16 mouse cellular contexts compared by ENCODE assay signal in the genomic region with DNA sequence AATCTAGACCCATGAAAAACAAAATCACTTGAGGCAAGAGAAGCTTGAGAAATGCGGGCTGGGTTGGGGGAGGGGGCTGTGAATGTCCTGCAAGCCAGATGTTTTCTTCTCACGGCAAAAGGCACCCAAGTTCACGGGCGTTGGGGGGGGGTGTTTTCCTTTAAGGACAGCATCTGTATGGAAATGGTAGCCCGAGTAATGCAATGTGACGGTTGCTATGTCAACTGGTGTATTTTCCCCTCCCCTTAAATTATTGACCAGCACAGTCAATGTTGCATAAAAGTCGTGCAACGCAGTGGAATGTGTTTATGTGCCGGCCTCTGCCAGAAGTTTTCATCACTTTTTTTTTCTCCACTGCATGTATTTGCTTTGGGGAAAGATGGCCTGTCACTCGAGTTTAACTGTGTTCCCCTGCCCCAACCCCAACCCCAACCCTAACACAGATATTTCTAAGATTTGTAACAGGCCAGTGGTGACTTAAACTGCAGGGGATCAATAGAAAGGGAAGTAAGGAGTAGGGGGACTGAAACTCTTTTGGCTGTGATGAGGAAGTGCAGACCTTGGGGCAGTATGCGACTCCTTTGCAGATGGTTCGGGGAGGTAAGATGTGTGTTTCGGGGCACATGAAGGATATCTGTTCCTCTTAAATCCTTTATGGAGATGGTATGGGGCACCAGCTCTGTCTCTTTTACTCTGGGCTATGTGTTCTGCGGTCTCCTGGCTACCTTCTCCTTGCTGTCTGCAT. TPM values are rescaled to one million over a fixed set of nuclear protein-coding genes. Genes with fewer than 3 reads are reported as not detected.
DNase-seq lines count a peak whose midpoint lies in the region; ATAC-seq and TF ChIP-seq lines count a peak whose summit lies in the region.
"Had no signal": no experiment of that assay in that cellular context is flagged by ENCODE, and none has a peak within 500 bp of the region (broad histone marks: within the 10 kb centered on the region; RNA-seq: fewer than 3 reads in every experiment).

No protein-coding gene starts in this region.

- H3K36me3 ChIP-seq in midbrain, embryonic 11.5 days (ENCODE audit: control insufficient read depth, insufficient read depth, low read length) = no peaks in the 10 kb centered on the region
- no peaks in the 10 kb centered on the region for H3K36me3 ChIP-seq in midbrain, postnatal 0 days (ENCODE audit: insufficient read depth, low read length)
- H3K36me3 ChIP-seq: hindbrain, embryonic 13.5 days; limb, embryonic 15.5 days had no signal

- no peak overlapping the region for H3K27ac ChIP-seq in midbrain, embryonic 11.5 days (ENCODE audit: low read depth, low read length)
- no peak overlapping the region for H3K27ac ChIP-seq in midbrain, postnatal 0 days (ENCODE audit: low read depth, low read length)
- H3K27ac ChIP-seq: hindbrain, embryonic 13.5 days; limb, embryonic 15.5 days had no signal

- H3K4me2 ChIP-seq in midbrain, embryonic 11.5 days = no peak overlapping the region
- H3K4me2 ChIP-seq in midbrain, postnatal 0 days (ENCODE audit: low read depth, low read length, poor library complexity, severe bottlenecking) = no peak overlapping the region
- H3K4me2 ChIP-seq: hindbrain, embryonic 13.5 days; limb, embryonic 15.5 days had no signal

- intact Hi-C loops in gastrocnemius, postnatal 36 days (cut with DNase I) = no loop called here

- H3K9me3 ChIP-seq in midbrain, embryonic 11.5 days (ENCODE audit: control insufficient read depth, low read length) = no peaks in the 10 kb centered on the region
- H3K9me3 ChIP-seq in midbrain, postnatal 0 days (ENCODE audit: low read length) = no peaks in the 10 kb centered on the region
- H3K9me3 ChIP-seq: hindbrain, embryonic 13.5 days; limb, embryonic 15.5 days had no signal

- DNase-seq in embryo, embryonic 10.5 days (ENCODE audit: low spot score) = peak; percentile 19
- DNase-seq in embryo, embryonic 10 days (ENCODE audit: low spot score) = no peak
- DNase-seq in midbrain, embryonic 11.5 days (ENCODE audit: low spot score, missing footprints) = peak; percentile 54
- no peak for DNase-seq in midbrain, postnatal 0 days (ENCODE audit: low spot score)
- DNase-seq in spleen, postnatal 14 days (ENCODE audit: low spot score in 2 of 2) = no peak
- no peak for DNase-seq in gastrocnemius, postnatal 36 days
- no peak for DNase-seq in adrenal gland, postnatal 10 days
- DNase-seq: adrenal gland, adult 2 months; heart, adult 11 months; kidney, postnatal 36 days; right cerebral cortex, postnatal 14 days; thymus, adult 2 months had no signal

- H3K4me1 ChIP-seq in midbrain, embryonic 11.5 days (ENCODE audit: control insufficient read depth, insufficient read depth, low read length) = no peaks in the 10 kb centered on the region
- no peaks in the 10 kb centered on the region for H3K4me1 ChIP-seq in midbrain, postnatal 0 days (ENCODE audit: insufficient read depth, low read length)
- H3K4me1 ChIP-seq: hindbrain, embryonic 13.5 days had no signal

- no peak overlapping the region for H3K9ac ChIP-seq in midbrain, embryonic 11.5 days (ENCODE audit: low read length)
- no peak overlapping the region for H3K9ac ChIP-seq in midbrain, postnatal 0 days (replicated peaks; ENCODE audit: low read length, poor library complexity, severe bottlenecking)
- H3K9ac ChIP-seq: hindbrain, embryonic 13.5 days; limb, embryonic 15.5 days had no signal

- no peak overlapping the region for H3K4me3 ChIP-seq in midbrain, embryonic 11.5 days (ENCODE audit: low read depth, low read length)
- no peak overlapping the region for H3K4me3 ChIP-seq in midbrain, postnatal 0 days (ENCODE audit: low read depth, low read length)
- H3K4me3 ChIP-seq: hindbrain, embryonic 13.5 days; limb, embryonic 15.5 days had no signal

- 73% methylated on average over 14 of the region's 14 CpGs for WGBS in midbrain, embryonic 11.5 days
- 65% methylated on average over 14 of the region's 14 CpGs for WGBS in midbrain, postnatal 0 days

- no peak for ATAC-seq in midbrain, embryonic 11.5 days (ENCODE audit: low FRiP score)
- no peak for ATAC-seq in midbrain, postnatal 0 days (ENCODE audit: low FRiP score)
- peak; percentile 87 for ATAC-seq in granulocyte monocyte progenitor cell, adult 5-6 weeks (replicated peaks; ENCODE audit: poor library complexity, severe bottlenecking)
- ATAC-seq: intestine, embryonic 16.5 days had no signal

- no peaks in the 10 kb centered on the region for H3K27me3 ChIP-seq in midbrain, embryonic 11.5 days (ENCODE audit: control insufficient read depth, insufficient read depth, low read length)
- H3K27me3 ChIP-seq in midbrain, postnatal 0 days (ENCODE audit: insufficient read depth, low read length) = no peaks in the 10 kb centered on the region; the same call in 1 of the 2 replicates
- H3K27me3 ChIP-seq: hindbrain, embryonic 13.5 days; limb, embryonic 15.5 days had no signal

- no peak for TF ChIP-seq CTCF in midbrain, postnatal 0 days (IDR thresholded peaks at IDR 0.05)

RNA-seq across cellular contexts. Expression of gene Fam169b, which starts 39.6 kb away (rescaled TPM):
- polyA plus RNA-seq in midbrain, embryonic 11.5 days (2014; fragmentation: Nextera tagmentation; extraction: Ambion mirVana) = 0.18 TPM in 1 of 2 replicates, not detected in the other
- total RNA-seq in midbrain, postnatal 0 days (2014; rRNA removed) = not detected in 2 replicates
- polyA plus RNA-seq in midbrain, postnatal 0 days (2015; fragmentation: Nextera tagmentation; extraction: Ambion mirVana) = 0.26 TPM in 1 of 2 replicates, not detected in the other
- 0.30 TPM in 1 of 2 replicates, not detected in the other for total RNA-seq in granulocyte monocyte progenitor cell, adult 5-6 weeks (2014; fragmentation: Nextera tagmentation)
- total RNA-seq in granulocyte monocyte progenitor cell, adult 5-6 weeks (2017) = 0.13 and 0.41 TPM in 2 replicates
- under 1 TPM; 0.10 to 0.48 TPM for total RNA-seq in gastrocnemius, postnatal 36 days (2021)
- 1 to 10 TPM; 1.9 to 2.0 TPM for total RNA-seq in adrenal gland, postnatal 10 days (2021)
- total RNA-seq: adrenal gland, adult 2 months had no signal

RNA-seq across cellular contexts. Expression of gene Pgpep1l, which starts 49.2 kb away (rescaled TPM):
- not detected in 2 replicates for polyA plus RNA-seq in midbrain, embryonic 11.5 days (2014; fragmentation: Nextera tagmentation; extraction: Ambion mirVana)
- total RNA-seq in midbrain, postnatal 0 days (2014; rRNA removed) = 1.2 TPM in 1 of 2 replicates, not detected in the other
- polyA plus RNA-seq in midbrain, postnatal 0 days (2015; fragmentation: Nextera tagmentation; extraction: Ambion mirVana) = not detected in 2 replicates
- not detected in 2 replicates for total RNA-seq in granulocyte monocyte progenitor cell, adult 5-6 weeks (2014; fragmentation: Nextera tagmentation)
- not detected in 2 replicates for total RNA-seq in granulocyte monocyte progenitor cell, adult 5-6 weeks (2017)
- 1 to 10 TPM; 4.6 to 5.4 TPM for total RNA-seq in gastrocnemius, postnatal 36 days (2021)
- 1 to 10 TPM in 1 of 2 experiments, under 1 TPM in 1; 0.48 to 1.2 TPM for total RNA-seq in adrenal gland, postnatal 10 days (2021)
- total RNA-seq: adrenal gland, adult 2 months had no signal
- polyA plus RNA-seq: adrenal gland, adult 2 months; hindbrain, embryonic 13.5 days; intestine, embryonic 16.5 days had no signal

Comparison
In these comparisons a context has a peak if more than half of its experiments do, and no peak if none do; other contexts are left out.
1. DNase-seq: peak in embryo, embryonic 10.5 days (single experiment) and midbrain, embryonic 11.5 days (single experiment); none in embryo, embryonic 10 days (single experiment), midbrain, postnatal 0 days (single experiment), spleen, postnatal 14 days (0 of 2), gastrocnemius, postnatal 36 days (0 of 2) and adrenal gland, postnatal 10 days (single experiment).